Mouse (Mus musculus) brain, embryonic 14.5 days (tissue): ENCODE results near the gene Rab22a.

Experiments used
- CTCF ChIP-seq: fragments of 200-500 bp; IDR thresholded peaks from 2 replicates; pipeline ENCODE4 v1.5.1; 2012; ENCODE audit warnings: inconsistent platforms, mild to moderate bottlenecking, moderate library complexity, borderline replicate concordance; ENCODE audit not compliant: insufficient read depth, insufficient read length; ENCODE audit errors: extremely low read depth
- POLR2A ChIP-seq: fragments of 200-500 bp; IDR thresholded peaks from 2 replicates; pipeline ENCODE4 v1.6.1; 2012; ENCODE audit warnings: mild to moderate bottlenecking, inconsistent platforms, borderline replicate concordance; ENCODE audit not compliant: poor library complexity, insufficient read depth, insufficient read length, severe bottlenecking; ENCODE audit errors: extremely low read depth

DNA sequence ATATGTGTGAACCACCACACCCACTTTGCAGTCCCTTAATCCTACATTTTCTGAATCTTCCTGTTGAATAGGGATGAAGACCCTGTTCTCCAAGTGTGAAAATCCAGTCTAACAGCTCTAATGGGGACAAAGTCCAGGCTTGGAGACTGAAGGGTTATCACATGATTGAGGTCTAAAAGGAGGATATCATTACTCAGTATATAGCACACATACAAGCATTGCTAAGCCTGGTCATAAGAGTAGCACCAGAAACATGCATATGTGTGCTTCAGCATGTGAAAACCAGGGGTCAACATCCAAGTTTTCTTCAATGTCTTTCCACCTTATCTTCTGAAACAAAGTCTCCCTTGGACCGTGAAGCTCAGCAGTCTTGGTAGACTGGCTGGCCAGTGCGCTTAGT is 19.0 kb downstream of the Rab22a start:
- no peak for TF ChIP-seq CTCF
- TF ChIP-seq POLR2A: no peak
